Mouse (Mus musculus) liver, adult 2 months (tissue): ENCODE results near the gene Lancl2. TPM values are rescaled to one million over a fixed set of nuclear protein-coding genes. Genes with fewer than 3 reads are reported as not detected.
A peak's percentile ranks its signal among the peaks of the same experiment; 100 is the strongest.

Experiments used
- DNase-seq: peaks from one replicate; pipeline ENCODE4 v3.0.0-alpha.2; 2011; ENCODE audit warnings: low read depth, low spot score; ENCODE audit errors: extremely low read depth
- H3K27ac ChIP-seq: fragments of 200-500 bp; replicated peaks from 2 replicates; pipeline ENCODE4 v1.5.1; 2012; ENCODE audit warnings: low read depth, mild to moderate bottlenecking, control low read depth, inconsistent platforms, low read length; ENCODE audit not compliant: insufficient read depth
- H3K27me3 ChIP-seq: fragments of 200-500 bp; 2 replicates; pipeline ENCODE4 v1.6.1; 2012; ENCODE audit warnings: mild to moderate bottlenecking, moderate library complexity, low read length, inconsistent platforms; ENCODE audit not compliant: control insufficient read depth, insufficient read depth
- H3K36me3 ChIP-seq: fragments of 200-500 bp; 2 replicates; pipeline ENCODE4 v1.6.1; 2012; ENCODE audit warnings: low read length, inconsistent platforms; ENCODE audit not compliant: control insufficient read depth, insufficient read depth
- H3K4me1 ChIP-seq: fragments of 200-500 bp; 2 replicates; pipeline ENCODE4 v1.6.1; 2011; ENCODE audit warnings: low read length; ENCODE audit not compliant: control insufficient read depth, insufficient read depth
- H3K4me3 ChIP-seq: fragments of 200-500 bp; 2 replicates; pipeline ENCODE4 v1.5.1; 2011; ENCODE audit warnings: low read depth, mild to moderate bottlenecking, control low read depth, low read length, moderate library complexity; ENCODE audit not compliant: insufficient read depth
- H3K79me2 ChIP-seq: fragments of 200-500 bp; 2 replicates; pipeline ENCODE4 v1.6.1; 2012; ENCODE audit warnings: inconsistent platforms, mild to moderate bottlenecking, low read length, moderate library complexity; ENCODE audit not compliant: control insufficient read depth, insufficient read depth
- H3K9ac ChIP-seq: fragments of 200-500 bp; 2 replicates; pipeline ENCODE4 v1.6.1; 2012; ENCODE audit warnings: low read depth, mild to moderate bottlenecking, control low read depth, inconsistent platforms, low read length
- CTCF ChIP-seq: fragments of 200-500 bp; IDR thresholded peaks from 2 replicates; pipeline ENCODE4 v1.5.1; 2011; ENCODE audit warnings: low read depth, low read length, control low read depth
- POLR2A ChIP-seq: fragments of 200-500 bp; IDR thresholded peaks from 2 replicates; pipeline ENCODE4 v1.6.1; 2011; ENCODE audit warnings: low read length, control low read depth; ENCODE audit not compliant: insufficient read depth; ENCODE audit errors: extremely low read depth
- WGBS: fragments of 180-500 bp; shearing (Covaris S2); methylation state at CpG from one replicate; pipeline ENCODE4 v1.1.7; 2018; 5-methylcytosine and 5-hydroxymethylcytosine counted together
- polyA plus RNA-seq: library from polyadenylated mRNA; depleted of rRNA; stranded (reverse); fragments of >200 nt; gene quantifications from 2 replicates; pipeline ENCODE4 v1.2.3, GENCODE M21; 2012
- total RNA-seq: library from RNA; depleted of rRNA; stranded (reverse); fragments of >200 nt; gene quantifications from 2 replicates; pipeline ENCODE4 v1.2.3, GENCODE M21; 2014

Gene Lancl2
- total and polyA plus RNA-seq, 2 experiments = 1.5 to 7.5 TPM

- H3K27me3 ChIP-seq = no peaks in the 10 kb centered on the region
- H3K36me3 ChIP-seq = no peaks in the 10 kb centered on the region
- no peak overlapping the region for H3K9ac ChIP-seq
- no peak overlapping the region for H3K27ac ChIP-seq
- no peak overlapping the region for H3K4me3 ChIP-seq
- no peaks in the 10 kb centered on the region for H3K79me2 ChIP-seq
- 65% methylated on average over 3 of the region's 3 CpGs for WGBS
- peak; percentile 36 for DNase-seq
- TF ChIP-seq POLR2A (no peak), CTCF (no peak)
- peaks cover 6% of the 10 kb centered on the region; the same call in 1 of the 2 replicates for H3K4me1 ChIP-seq
These were observed 62.9 kb downstream of the Lancl2 start for GRCm38 (mm10) chr6:57765095-57765878.

GRCm38 (mm10) chr6:57766287-57766686 lies 63.9 kb downstream of the Lancl2 start:
- Histone ChIP-seq H3K36me3 (no peaks in the 10 kb centered on the region), H3K4me1 (peaks cover 6% of the 10 kb centered on the region; the same call in 1 of the 2 replicates), H3K9ac (no peak overlapping the region), H3K4me3 (no peak overlapping the region), H3K27ac (no peak overlapping the region), H3K79me2 (no peaks in the 10 kb centered on the region), H3K27me3 (no peaks in the 10 kb centered on the region)
- no peak for DNase-seq
- 83% methylated on average over 1 of the region's 1 CpGs for WGBS
- TF ChIP-seq CTCF (no peak), POLR2A (no peak)

- no peak overlapping the region for H3K9ac ChIP-seq
- H3K27ac ChIP-seq = no peak overlapping the region
- TF ChIP-seq CTCF (no peak), POLR2A (no peak)
- H3K4me1 ChIP-seq = peaks cover 6% of the 10 kb centered on the region; the same call in 1 of the 2 replicates
- H3K4me3 ChIP-seq = no peak overlapping the region
- WGBS = 53% methylated on average over 8 of the region's 8 CpGs
- DNase-seq = peak; percentile 10
- H3K36me3 ChIP-seq = no peaks in the 10 kb centered on the region
- no peaks in the 10 kb centered on the region for H3K79me2 ChIP-seq
- H3K27me3 ChIP-seq = no peaks in the 10 kb centered on the region
These were observed 65.0 kb downstream of the Lancl2 start for GRCm38 (mm10) chr6:57767112-57767868.

GRCm38 (mm10) chr6:57768948-57769525 lies 66.7 kb downstream of the Lancl2 start:
- TF ChIP-seq POLR2A (no peak), CTCF (no peak)
- H3K27me3 ChIP-seq = no peaks in the 10 kb centered on the region
- no peak overlapping the region for H3K27ac ChIP-seq
- no peak overlapping the region for H3K4me3 ChIP-seq
- DNase-seq = peak; percentile 75
- H3K4me1 ChIP-seq = peaks cover 6% of the 10 kb centered on the region; the same call in 1 of the 2 replicates
- WGBS = 34% methylated on average over 7 of the region's 7 CpGs
- H3K36me3 ChIP-seq = no peaks in the 10 kb centered on the region
- no peaks in the 10 kb centered on the region for H3K79me2 ChIP-seq
- H3K9ac ChIP-seq = no peak overlapping the region

DNA sequence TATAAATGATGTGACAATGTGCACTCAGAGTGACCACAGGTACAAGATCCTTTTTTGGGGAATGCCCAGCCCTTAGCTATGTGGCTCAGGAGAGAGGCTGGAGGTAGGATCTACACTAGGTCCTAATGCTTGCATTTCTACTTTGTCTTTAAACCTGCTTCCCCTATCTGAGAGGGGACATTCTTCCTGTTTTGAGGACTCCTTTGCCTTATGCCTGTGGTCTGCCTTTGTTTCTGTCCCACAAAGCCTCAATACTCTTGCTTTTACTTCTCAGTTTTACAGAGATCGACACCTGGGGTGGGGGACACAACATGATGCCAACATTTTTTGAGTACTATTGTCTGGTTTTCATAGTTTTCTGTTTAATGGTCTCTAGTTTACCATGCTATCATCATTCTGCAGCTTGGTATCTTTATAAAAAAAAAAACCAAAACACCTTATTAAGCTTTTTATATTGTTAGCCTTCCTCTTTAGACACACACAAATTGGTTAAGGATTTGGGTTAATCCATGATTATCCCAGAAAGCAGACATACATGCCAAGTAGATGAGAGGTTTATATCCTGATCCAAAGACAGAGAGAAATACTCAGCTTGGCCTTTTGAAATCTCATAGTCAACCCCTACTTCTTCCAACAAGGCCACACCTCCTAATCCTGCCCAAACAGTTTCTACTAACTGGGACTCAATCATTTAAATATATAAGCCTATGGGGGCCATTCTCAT lies 68.3 kb downstream of the Lancl2 start:
- Histone ChIP-seq H3K4me3 (no peak overlapping the region), H3K27ac (no peak overlapping the region)

More for the DNA sequence above, 68.3 kb downstream of the Lancl2 start:
- TF ChIP-seq POLR2A = no peak
- no peak for TF ChIP-seq CTCF
- Histone ChIP-seq H3K79me2 (no peaks in the 10 kb centered on the region), H3K36me3 (no peaks in the 10 kb centered on the region), H3K4me1 (peaks cover 6% of the 10 kb centered on the region; the same call in 1 of the 2 replicates), H3K27me3 (no peaks in the 10 kb centered on the region), H3K9ac (no peak overlapping the region)
- no peak for DNase-seq
- WGBS = 92% methylated on average over 1 of the region's 1 CpGs
